ENCODE assay signal across 8 mouse cellular contexts in genomic region chr4:155831831-155832230, GRCm38 (mm10). TPM values are rescaled to one million over a fixed set of nuclear protein-coding genes. Genes with fewer than 3 reads are reported as not detected.
A peak's percentile ranks its signal among the peaks of the same experiment; 100 is the strongest.
DNase-seq lines count a peak whose midpoint lies in the region; ATAC-seq and TF ChIP-seq lines count a peak whose summit lies in the region.

No protein-coding gene starts in this region.

- intact Hi-C loops in heart, postnatal 10 days (cut with DNase I), result loop anchor here (5.0 kb wide), 1 partner anchor 110 kb away; the partner anchor contains the start of gene Ube2j2
- intact Hi-C loops in left cerebral cortex, postnatal 36 days (cut with DNase I), result loop anchor here (2.0 kb wide), 1 partner anchor 111 kb away; the partner anchor contains the start of gene Ube2j2

- WGBS in heart, embryonic 11.5 days (ENCODE audit: insufficient replicate concordance), result under 1% methylated on average over 25 of the region's 25 CpGs
- WGBS in hindbrain, embryonic 12.5 days, result under 1% methylated on average over 25 of the region's 25 CpGs
- WGBS in liver, embryonic 14.5 days (ENCODE audit: insufficient replicate concordance), result under 1% methylated on average over 25 of the region's 25 CpGs
- WGBS in stomach, postnatal 0 days, result under 1% methylated on average over 25 of the region's 25 CpGs

- DNase-seq in heart, postnatal 10 days, result no peak
- peak; percentile 39 for DNase-seq in MN1 (ENCODE audit: low spot score)
- peak in 1 of 3 experiments; percentile 19 for DNase-seq in liver, embryonic 14.5 days (ENCODE audit: low read depth in 3 of 3, low spot score in 3 of 3)
- peak; percentile 62 for DNase-seq in stomach, postnatal 0 days (ENCODE audit: low spot score)
- DNase-seq in left cerebral cortex, postnatal 36 days (ENCODE audit: low spot score in 2 of 2), result no peak

- no peaks in the 10 kb centered on the region for H3K9me3 ChIP-seq in heart, embryonic 11.5 days (replicated peaks; ENCODE audit: control insufficient read depth, low read length)
- H3K9me3 ChIP-seq in hindbrain, embryonic 12.5 days (replicated peaks), result no peaks in the 10 kb centered on the region
- H3K9me3 ChIP-seq in liver, embryonic 14.5 days (ENCODE audit: control insufficient read depth, low read length), result no peaks in the 10 kb centered on the region
- H3K9me3 ChIP-seq in stomach, postnatal 0 days (ENCODE audit: control insufficient read depth, low read length), result no peaks in the 10 kb centered on the region

- H3K36me3 ChIP-seq in heart, embryonic 11.5 days (ENCODE audit: control insufficient read depth, insufficient read depth, low read length), result peaks cover 8% of the 10 kb centered on the region; the same call in 1 of the 2 replicates
- H3K36me3 ChIP-seq in hindbrain, embryonic 12.5 days, result peaks cover 14% of the 10 kb centered on the region
- peaks cover 17% of the 10 kb centered on the region for H3K36me3 ChIP-seq in liver, embryonic 14.5 days (replicated peaks; ENCODE audit: control insufficient read depth, insufficient read depth, low read depth)
- H3K36me3 ChIP-seq in stomach, postnatal 0 days (ENCODE audit: control insufficient read depth, insufficient read depth, low read length), result no peaks in the 10 kb centered on the region

- H3K4me3 ChIP-seq in heart, embryonic 11.5 days (ENCODE audit: low read depth, low read length), result peak overlapping the region; percentile 93
- H3K4me3 ChIP-seq in hindbrain, embryonic 12.5 days, result peak overlapping the region; percentile 87
- peak overlapping the region; percentile 90 to 95 for H3K4me3 ChIP-seq in liver, embryonic 14.5 days (ENCODE audit: insufficient read depth in 1 of 2, low read depth in 2 of 2, low read length in 2 of 2)
- peak overlapping the region; percentile 78 for H3K4me3 ChIP-seq in stomach, postnatal 0 days (ENCODE audit: low read depth, low read length)

- peak overlapping the region; percentile 84 for H3K9ac ChIP-seq in heart, embryonic 11.5 days (ENCODE audit: low read depth, low read length)
- H3K9ac ChIP-seq in hindbrain, embryonic 12.5 days, result peak overlapping the region; percentile 90
- peak overlapping the region; percentile 95 for H3K9ac ChIP-seq in liver, embryonic 14.5 days (replicated peaks)
- peak overlapping the region; percentile 85 for H3K9ac ChIP-seq in stomach, postnatal 0 days (ENCODE audit: low read length)

- peak overlapping the region; percentile 96 for H3K4me2 ChIP-seq in heart, embryonic 11.5 days
- peak overlapping the region; percentile 95 for H3K4me2 ChIP-seq in hindbrain, embryonic 12.5 days (replicated peaks)
- H3K4me2 ChIP-seq in liver, embryonic 14.5 days (ENCODE audit: low read depth), result peak overlapping the region; percentile 85
- peak overlapping the region; percentile 93 for H3K4me2 ChIP-seq in stomach, postnatal 0 days (replicated peaks; ENCODE audit: low read depth)

- H3K27me3 ChIP-seq in heart, embryonic 11.5 days (ENCODE audit: control insufficient read depth, insufficient read depth, low read length), result no peaks in the 10 kb centered on the region
- no peaks in the 10 kb centered on the region for H3K27me3 ChIP-seq in hindbrain, embryonic 12.5 days
- H3K27me3 ChIP-seq in liver, embryonic 14.5 days (ENCODE audit: control insufficient read depth, insufficient read depth, low read length), result no peaks in the 10 kb centered on the region
- H3K27me3 ChIP-seq in stomach, postnatal 0 days (ENCODE audit: control insufficient read depth, insufficient read depth, low read length), result no peaks in the 10 kb centered on the region

- H3K27ac ChIP-seq in heart, embryonic 11.5 days (ENCODE audit: low read depth, low read length), result peak overlapping the region; percentile 92
- peak overlapping the region; percentile 91 for H3K27ac ChIP-seq in hindbrain, embryonic 12.5 days
- H3K27ac ChIP-seq in liver, embryonic 14.5 days, result peak overlapping the region; percentile 68
- peak overlapping the region; percentile 85 for H3K27ac ChIP-seq in stomach, postnatal 0 days (replicated peaks)

- TF ChIP-seq EP300 in liver, embryonic 14.5 days (IDR thresholded peaks at IDR 0.05; ENCODE audit: low read depth), result no peak
- no peak for TF ChIP-seq EP300 in stomach, postnatal 0 days (optimal IDR thresholded peaks at IDR 0.05)

- ATAC-seq in heart, embryonic 11.5 days (replicated peaks; ENCODE audit: insufficient number of reproducible peaks, low FRiP score, low TSS enrichment), result peak; percentile 2; the same call in 1 of the 2 replicates
- ATAC-seq in hindbrain, embryonic 12.5 days (ENCODE audit: low FRiP score), result no peak; the same call in 1 of the 2 replicates
- peak; percentile 27 for ATAC-seq in liver, embryonic 14.5 days (ENCODE audit: insufficient read depth)
- ATAC-seq in stomach, postnatal 0 days (ENCODE audit: low FRiP score, low TSS enrichment), result peak; percentile 16
- ATAC-seq in cerebellum, adult (ENCODE audit: insufficient number of reproducible peaks, low FRiP score, low TSS enrichment), result no peak

- H3K4me1 ChIP-seq in heart, embryonic 11.5 days (ENCODE audit: control insufficient read depth, insufficient read depth, low read length), result peaks cover 10% of the 10 kb centered on the region
- H3K4me1 ChIP-seq in hindbrain, embryonic 12.5 days, result peaks cover 21% of the 10 kb centered on the region
- peaks cover 6 to 13% of the 10 kb centered on the region in 2 experiments; a peak in 3 of 4 replicates for H3K4me1 ChIP-seq in liver, embryonic 14.5 days (replicated peaks; ENCODE audit: control insufficient read depth in 2 of 2, insufficient read depth in 2 of 2, low read length in 1 of 2)
- H3K4me1 ChIP-seq in stomach, postnatal 0 days (replicated peaks; ENCODE audit: control insufficient read depth, insufficient read depth), result no peaks in the 10 kb centered on the region

- TF ChIP-seq CTCF in liver, embryonic 14.5 days (IDR thresholded peaks at IDR 0.05; ENCODE audit: low read depth), result no peak
- TF ChIP-seq CTCF in stomach, postnatal 0 days (IDR thresholded peaks at IDR 0.05; ENCODE audit: low read depth), result no peak

RNA-seq across cellular contexts. Expression of gene Aurkaip1, which starts 0.8 kb away (rescaled TPM):
- polyA plus RNA-seq in heart, embryonic 11.5 days (2014; fragmentation: Nextera tagmentation; extraction: Ambion mirVana), result 121 and 122 TPM in 2 replicates
- total RNA-seq in heart, postnatal 10 days (2021), result 10 to 100 TPM; 84.8 to 91.3 TPM
- 127 and 133 TPM in 2 replicates for polyA plus RNA-seq in hindbrain, embryonic 12.5 days (2016; fragmentation: Nextera tagmentation; extraction: Ambion mirVana)
- polyA plus RNA-seq in liver, embryonic 14.5 days (2012; rRNA removed), result 67.4 and 77.0 TPM in 2 replicates
- polyA plus RNA-seq in liver, embryonic 14.5 days (2014; fragmentation: Nextera tagmentation; extraction: Ambion mirVana), result 117 and 120 TPM in 2 replicates
- 129 and 133 TPM in 2 replicates for polyA plus RNA-seq in stomach, postnatal 0 days (2015; fragmentation: Nextera tagmentation; extraction: Ambion mirVana)
- total RNA-seq in left cerebral cortex, postnatal 36 days (2021), result 100 to 1,000 TPM in 1 of 2 experiments, 10 to 100 TPM in 1; 88.7 to 101 TPM

RNA-seq across cellular contexts. Expression of gene Mxra8, which starts 7.6 kb away (rescaled TPM):
- 34.5 and 37.2 TPM in 2 replicates for polyA plus RNA-seq in heart, embryonic 11.5 days (2014; fragmentation: Nextera tagmentation; extraction: Ambion mirVana)
- 10 to 100 TPM; 66.0 to 66.1 TPM for total RNA-seq in heart, postnatal 10 days (2021)
- polyA plus RNA-seq in hindbrain, embryonic 12.5 days (2016; fragmentation: Nextera tagmentation; extraction: Ambion mirVana), result 40.6 and 40.7 TPM in 2 replicates
- polyA plus RNA-seq in liver, embryonic 14.5 days (2012; rRNA removed), result 5.4 and 6.2 TPM in 2 replicates
- polyA plus RNA-seq in liver, embryonic 14.5 days (2014; fragmentation: Nextera tagmentation; extraction: Ambion mirVana), result 3.9 and 4.9 TPM in 2 replicates
- polyA plus RNA-seq in stomach, postnatal 0 days (2015; fragmentation: Nextera tagmentation; extraction: Ambion mirVana), result 79.4 and 88.4 TPM in 2 replicates
- 10 to 100 TPM in 1 of 2 experiments, 1 to 10 TPM in 1; 5.8 to 10.3 TPM for total RNA-seq in left cerebral cortex, postnatal 36 days (2021)

RNA-seq across cellular contexts. Expression of gene Dvl1, which starts 15.4 kb away (rescaled TPM):
- polyA plus RNA-seq in heart, embryonic 11.5 days (2014; fragmentation: Nextera tagmentation; extraction: Ambion mirVana), result 5.8 and 6.8 TPM in 2 replicates
- total RNA-seq in heart, postnatal 10 days (2021), result 10 to 100 TPM; 35.3 to 36.0 TPM
- polyA plus RNA-seq in hindbrain, embryonic 12.5 days (2016; fragmentation: Nextera tagmentation; extraction: Ambion mirVana), result 18.6 and 20.0 TPM in 2 replicates
- 20.9 and 24.5 TPM in 2 replicates for polyA plus RNA-seq in liver, embryonic 14.5 days (2012; rRNA removed)
- 2.8 and 3.9 TPM in 2 replicates for polyA plus RNA-seq in liver, embryonic 14.5 days (2014; fragmentation: Nextera tagmentation; extraction: Ambion mirVana)
- polyA plus RNA-seq in stomach, postnatal 0 days (2015; fragmentation: Nextera tagmentation; extraction: Ambion mirVana), result 8.1 and 10.4 TPM in 2 replicates
- 10 to 100 TPM; 85.8 to 91.7 TPM for total RNA-seq in left cerebral cortex, postnatal 36 days (2021)

RNA-seq across cellular contexts. Expression of gene Ccnl2, which starts 19.5 kb away (rescaled TPM):
- polyA plus RNA-seq in heart, embryonic 11.5 days (2014; fragmentation: Nextera tagmentation; extraction: Ambion mirVana), result 126 and 129 TPM in 2 replicates
- total RNA-seq in heart, postnatal 10 days (2021), result 10 to 100 TPM; 49.9 to 50.6 TPM
- polyA plus RNA-seq in hindbrain, embryonic 12.5 days (2016; fragmentation: Nextera tagmentation; extraction: Ambion mirVana), result 207 and 217 TPM in 2 replicates
- polyA plus RNA-seq in liver, embryonic 14.5 days (2012; rRNA removed), result 43.3 and 65.8 TPM in 2 replicates
- 51.2 and 57.2 TPM in 2 replicates for polyA plus RNA-seq in liver, embryonic 14.5 days (2014; fragmentation: Nextera tagmentation; extraction: Ambion mirVana)
- 72.2 and 83.2 TPM in 2 replicates for polyA plus RNA-seq in stomach, postnatal 0 days (2015; fragmentation: Nextera tagmentation; extraction: Ambion mirVana)
- 10 to 100 TPM; 50.4 to 84.5 TPM for total RNA-seq in left cerebral cortex, postnatal 36 days (2021)

RNA-seq across cellular contexts. Expression of gene Mrpl20, which starts 29.2 kb away (rescaled TPM):
- 152 and 166 TPM in 2 replicates for polyA plus RNA-seq in heart, embryonic 11.5 days (2014; fragmentation: Nextera tagmentation; extraction: Ambion mirVana)
- total RNA-seq in heart, postnatal 10 days (2021), result 10 to 100 TPM; 77.2 to 83.5 TPM
- polyA plus RNA-seq in hindbrain, embryonic 12.5 days (2016; fragmentation: Nextera tagmentation; extraction: Ambion mirVana), result 189 and 204 TPM in 2 replicates
- 41.6 and 62.8 TPM in 2 replicates for polyA plus RNA-seq in liver, embryonic 14.5 days (2012; rRNA removed)
- 197 and 200 TPM in 2 replicates for polyA plus RNA-seq in liver, embryonic 14.5 days (2014; fragmentation: Nextera tagmentation; extraction: Ambion mirVana)
- polyA plus RNA-seq in stomach, postnatal 0 days (2015; fragmentation: Nextera tagmentation; extraction: Ambion mirVana), result 230 and 240 TPM in 2 replicates
- 10 to 100 TPM; 77.3 to 91.6 TPM for total RNA-seq in left cerebral cortex, postnatal 36 days (2021)

Comparison
In these comparisons a context has a peak if more than half of its experiments do, and no peak if none do; other contexts are left out.
1. ATAC-seq: peak in heart, embryonic 11.5 days (single experiment), liver, embryonic 14.5 days (single experiment) and stomach, postnatal 0 days (single experiment); none in hindbrain, embryonic 12.5 days (single experiment) and cerebellum, adult (single experiment).
2. DNase-seq: peak in MN1 (single experiment) and stomach, postnatal 0 days (single experiment); none in heart, postnatal 10 days (0 of 2) and left cerebral cortex, postnatal 36 days (0 of 2).
3. Peak in every context shown above with its lines, with median percentiles within 50 percentile points of each other: H3K27ac ChIP-seq, H3K4me2 ChIP-seq, H3K4me3 ChIP-seq and H3K9ac ChIP-seq.